Mouse (Mus musculus) kidney, postnatal 36 days (tissue): Measurements from ENCODE around the gene Psg17.
"Not testable (repeated sequence)": the region's sequence is repeated elsewhere in the genome, so short reads cannot be mapped to it uniquely, and the experiment has no call there.

Source experiments
- DNase-seq, 2 experiments: peaks; one replicate each; pipeline ENCODE4 v3.0.0; 2021 to 2022; ENCODE audit warnings: mixed read lengths in 2 of 2

The Psg17 gene

DNA sequence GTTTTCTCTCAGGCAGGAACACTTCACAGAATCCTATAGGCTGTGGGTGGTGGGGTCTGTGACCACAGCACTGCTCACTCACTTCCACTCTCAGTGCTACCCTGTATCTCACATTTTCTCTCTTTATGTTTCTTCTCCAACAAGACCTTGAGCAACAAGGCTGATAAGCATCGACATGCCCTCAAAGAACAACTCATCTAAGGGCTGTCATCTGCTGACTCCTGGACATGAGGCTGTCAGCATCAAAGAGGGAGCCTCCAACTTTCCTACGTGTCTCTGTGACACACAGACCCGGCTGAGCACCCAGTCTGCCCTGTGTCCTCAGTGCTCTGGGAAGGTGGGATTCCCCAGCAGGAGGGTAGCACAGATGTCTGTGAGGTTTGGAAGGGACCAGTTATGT, at the start of gene Psg17:
TSS of gene Psg17 (minus strand) at position 101 of the 400 bp plus-strand sequence.
- no peak for DNase-seq

DNA sequence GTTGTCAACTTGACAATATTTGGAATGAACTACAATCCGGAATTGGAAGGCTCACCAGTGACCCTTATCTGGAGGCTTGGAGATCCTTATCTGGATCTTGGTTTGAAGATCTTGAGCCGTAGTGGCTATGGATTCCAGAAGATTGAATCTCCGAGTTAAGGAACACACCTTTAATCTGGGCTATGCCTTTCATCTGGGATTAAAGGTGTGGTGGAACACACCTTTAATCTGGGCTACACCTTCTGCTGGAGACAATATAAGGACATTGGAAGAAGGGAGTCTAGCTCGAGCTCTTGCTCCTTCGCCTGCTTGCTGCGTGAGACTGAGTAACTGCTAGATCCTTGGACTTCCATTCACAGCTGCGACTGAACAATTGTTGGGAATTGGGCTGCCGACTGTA, 49.6 kb upstream of the Psg17 start, which contains the start of gene Pglyrp1:
TSS of gene Pglyrp1 (plus strand) at position 301 of the 400 bp plus-strand sequence.
- DNase-seq = not testable (repeated sequence)

DNA sequence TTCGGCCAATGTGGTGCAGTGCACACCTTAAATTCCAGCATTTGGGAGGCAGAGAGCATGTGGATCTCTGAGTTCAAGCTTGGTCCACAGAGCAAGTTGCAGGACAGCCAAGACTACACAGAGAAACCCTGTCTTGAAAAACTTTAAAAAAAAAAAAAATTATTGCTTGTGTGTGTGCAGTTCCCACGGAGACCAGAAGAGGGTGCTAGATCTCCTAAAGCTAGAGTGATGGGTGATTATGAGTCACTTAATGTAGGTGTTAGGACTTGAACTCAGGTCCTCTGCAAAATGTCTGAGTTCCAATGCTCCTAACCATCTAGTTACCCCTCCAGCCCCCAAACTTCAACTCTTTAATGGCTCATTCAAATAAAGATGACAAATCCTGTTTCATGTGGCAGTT, 47.1 kb upstream of the Psg17 start:
- DNase-seq = no peak

DNA sequence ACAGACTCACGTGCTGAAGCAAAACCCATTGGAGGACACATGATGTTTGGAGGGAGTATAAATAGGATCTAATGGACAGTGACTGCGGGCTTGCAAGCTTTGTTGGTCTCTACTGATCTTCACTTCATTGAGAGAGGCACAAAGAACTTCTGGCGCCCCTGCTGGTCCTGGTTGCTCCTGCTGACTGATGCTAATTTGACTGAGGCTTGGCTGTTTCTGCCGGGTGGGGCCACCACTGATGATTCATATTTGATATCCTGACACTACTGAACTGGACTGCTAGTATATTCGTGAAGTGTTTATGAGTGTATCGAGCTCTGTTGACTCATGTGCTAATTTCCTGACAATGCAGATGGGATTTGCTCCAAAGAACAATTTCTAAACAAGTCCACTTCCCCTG, 41.4 kb upstream of the Psg17 start:
- DNase-seq = no peak

DNA sequence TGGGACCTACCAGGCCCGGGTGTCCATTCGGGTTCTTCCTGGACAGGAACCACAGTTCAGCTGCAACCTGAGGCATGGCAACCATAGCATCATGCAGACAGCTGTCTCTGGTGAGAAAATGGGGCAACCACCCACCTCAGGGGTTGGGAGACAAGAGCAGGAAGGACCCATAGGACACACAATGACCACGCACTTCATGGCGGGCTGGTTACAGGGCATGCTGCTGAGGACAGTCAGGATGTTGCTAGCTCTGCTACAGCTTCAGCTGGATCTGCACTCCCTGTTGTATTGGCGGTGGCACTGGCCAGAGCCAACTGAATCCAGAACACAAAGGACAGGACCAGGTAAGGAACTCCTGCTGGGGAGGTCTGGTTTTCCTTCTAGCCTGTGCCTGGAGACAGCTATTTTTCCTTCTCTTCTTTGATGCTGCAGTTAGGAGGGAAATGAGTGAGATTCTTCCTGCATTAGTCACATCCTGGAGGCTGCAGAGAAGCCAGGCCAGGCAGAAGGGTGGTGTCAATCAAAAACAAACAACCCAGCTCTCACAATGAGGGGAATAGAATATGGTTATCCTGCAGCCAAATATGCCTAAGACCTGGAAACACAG, 37.0 kb upstream of the Psg17 start:
- peak in 1 of 2 experiments; percentile 37 for DNase-seq

DNA sequence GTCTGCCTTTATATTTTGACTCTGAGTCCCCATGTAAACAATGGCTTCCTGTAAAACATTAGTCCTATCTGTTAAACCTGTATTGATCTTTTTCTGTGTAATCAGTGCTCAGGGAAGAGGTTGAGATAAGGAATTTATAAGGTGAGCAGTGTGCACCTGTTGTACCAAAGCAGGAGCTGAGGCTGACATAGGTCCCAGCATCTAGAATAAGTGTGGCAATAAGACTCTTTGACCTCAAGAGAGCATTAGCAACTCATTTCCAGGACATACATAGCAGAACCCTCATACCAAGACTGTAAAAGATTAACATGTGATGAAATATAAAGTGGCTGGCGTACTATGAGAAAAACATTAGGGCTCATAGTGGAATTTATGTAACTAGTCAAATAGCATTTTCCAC, 27.0 kb upstream of the Psg17 start:
- DNase-seq = no peak

DNA sequence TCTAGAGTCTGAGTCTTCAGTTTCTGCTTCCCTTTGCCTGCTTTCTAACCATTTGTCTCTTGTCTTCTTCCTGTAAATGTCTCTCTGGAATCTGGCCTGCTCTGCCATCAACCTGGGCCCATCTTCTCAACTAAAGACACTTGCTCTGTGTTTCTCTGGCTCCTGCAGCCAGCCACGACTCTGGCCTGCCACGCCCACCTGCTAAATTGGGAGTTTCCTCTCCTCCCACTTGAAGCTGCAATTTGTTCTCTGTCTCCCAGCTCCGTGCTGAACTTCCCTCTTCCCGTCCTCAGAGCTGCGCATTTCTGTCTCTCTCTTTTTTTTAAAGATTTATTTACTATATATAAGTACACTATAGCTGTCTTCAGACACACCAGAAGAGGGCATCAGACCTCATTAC, 23.4 kb upstream of the Psg17 start:
- no peak for DNase-seq

DNA sequence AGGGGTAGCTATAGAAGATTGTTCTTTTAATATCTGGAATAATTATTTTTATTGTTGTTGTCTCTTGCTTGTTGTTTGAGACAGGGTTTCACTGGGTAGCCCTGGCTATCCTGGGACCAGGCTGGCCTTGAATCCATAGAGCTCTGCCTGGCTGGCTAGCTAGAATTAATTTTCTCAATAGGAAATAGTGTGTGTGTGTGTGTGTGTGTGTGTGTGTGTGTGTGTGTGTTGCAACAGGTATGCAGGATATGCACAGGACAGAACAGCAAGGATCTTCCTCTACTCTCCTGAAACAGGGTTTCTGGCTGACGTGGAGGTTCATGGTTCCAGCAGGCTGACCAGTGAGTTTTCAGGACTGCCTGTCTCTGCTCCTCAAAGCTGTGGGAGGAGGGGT, 19.8 kb upstream of the Psg17 start:
- no peak for DNase-seq

DNA sequence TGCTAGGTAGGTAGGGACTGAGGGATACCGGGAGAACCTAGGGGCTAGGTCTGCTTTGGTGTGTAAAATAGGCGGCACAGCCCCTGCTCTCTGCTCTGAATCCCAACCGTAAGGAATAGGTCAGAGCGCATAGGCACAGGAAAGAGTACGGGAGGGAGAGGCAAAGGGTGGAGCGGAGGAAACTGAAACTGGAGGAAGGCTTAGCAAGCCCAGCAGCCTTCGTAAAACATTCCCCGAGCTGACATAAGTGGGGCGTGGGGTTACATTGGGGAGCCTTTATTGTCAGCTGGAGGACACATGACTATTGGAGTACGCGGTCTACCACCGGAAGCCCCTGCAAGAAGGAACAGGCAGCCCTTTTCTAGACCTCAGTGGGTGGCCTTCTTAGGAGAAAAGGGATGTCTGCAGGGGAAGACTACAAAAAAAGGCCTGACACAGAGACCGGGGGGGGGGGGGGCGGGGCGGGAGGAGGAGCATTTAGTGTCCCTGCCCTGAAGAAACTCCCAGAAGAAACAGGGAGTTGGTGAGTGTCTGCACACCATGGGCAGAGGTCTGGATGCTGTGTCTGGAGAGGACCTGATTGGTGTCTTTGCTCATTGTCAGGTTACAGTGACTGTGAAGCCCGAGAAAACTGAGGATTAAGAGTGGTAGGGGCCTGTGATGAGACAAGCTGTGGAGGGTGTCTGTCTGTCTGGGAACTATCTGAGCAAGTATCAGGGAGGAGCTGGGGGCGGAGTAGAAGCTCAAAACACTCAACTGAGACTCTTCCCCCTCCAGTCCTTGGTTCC, 19.2 kb upstream of the Psg17 start:
- peak; percentile 55 to 66 for DNase-seq

DNA sequence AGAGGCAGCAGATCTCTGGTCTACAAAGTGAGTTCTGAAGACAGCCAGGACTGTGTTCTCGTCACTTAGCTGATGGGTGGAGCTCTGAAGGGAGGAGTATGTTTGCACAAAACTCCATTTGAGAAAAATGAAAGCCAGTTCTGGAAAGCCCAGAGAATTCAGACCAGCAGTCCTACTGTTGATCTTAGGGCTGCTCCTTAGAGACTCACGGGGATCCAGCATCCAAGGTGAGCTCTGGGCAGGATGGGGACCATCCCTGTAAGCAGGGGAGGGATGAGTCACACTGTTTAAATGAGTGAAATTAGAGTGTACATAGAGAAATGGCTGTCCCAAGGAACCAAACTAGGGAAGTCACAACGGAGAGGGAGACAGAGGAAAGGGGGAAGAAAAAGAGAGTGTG, 18.5 kb upstream of the Psg17 start, which contains the start of gene Mill2:
TSS of gene Mill2 (plus strand) at position 102 of the 400 bp plus-strand sequence.
- peak; percentile 20 to 21 for DNase-seq

DNA sequence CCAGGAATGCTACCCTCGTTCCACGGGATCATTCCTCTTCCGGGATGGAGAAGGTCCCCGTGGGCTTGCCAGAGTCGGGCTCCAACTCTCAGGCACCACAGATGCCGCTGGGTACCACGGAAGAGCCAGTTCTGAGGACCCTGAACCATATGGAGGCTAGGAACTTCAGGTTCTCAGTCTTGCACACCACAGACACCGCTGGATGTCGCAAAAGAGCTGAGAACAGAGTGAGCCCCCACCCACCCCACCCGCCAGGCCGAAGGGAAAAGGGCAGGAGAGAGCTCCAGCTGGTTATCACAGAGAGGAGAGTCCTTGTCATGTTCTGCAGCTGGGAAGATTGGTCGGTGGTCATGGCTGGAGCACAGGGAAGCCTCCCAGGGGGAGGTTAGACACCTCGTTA, 10.9 kb upstream of the Psg17 start:
- DNase-seq = peak in 1 of 2 experiments; percentile 32

DNA sequence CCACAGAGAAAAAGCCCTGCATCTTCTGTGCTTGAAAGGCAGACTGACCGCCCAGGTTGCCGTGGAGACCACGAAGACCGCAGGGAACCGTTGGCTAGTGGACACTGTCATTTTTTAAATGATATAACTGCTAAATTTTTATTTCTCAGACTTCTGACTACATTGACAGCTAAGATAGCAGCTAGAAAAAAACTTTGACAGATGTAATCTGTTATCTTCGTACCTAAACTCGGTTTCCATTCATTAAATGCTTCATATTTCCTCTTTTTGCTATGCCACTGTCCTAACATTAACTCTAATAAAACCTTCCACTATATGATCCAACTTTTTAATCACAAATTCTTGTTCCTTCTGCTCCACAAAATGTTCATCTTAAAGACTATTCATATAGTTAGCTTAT, 8.1 kb upstream of the Psg17 start:
- DNase-seq = no peak

DNA sequence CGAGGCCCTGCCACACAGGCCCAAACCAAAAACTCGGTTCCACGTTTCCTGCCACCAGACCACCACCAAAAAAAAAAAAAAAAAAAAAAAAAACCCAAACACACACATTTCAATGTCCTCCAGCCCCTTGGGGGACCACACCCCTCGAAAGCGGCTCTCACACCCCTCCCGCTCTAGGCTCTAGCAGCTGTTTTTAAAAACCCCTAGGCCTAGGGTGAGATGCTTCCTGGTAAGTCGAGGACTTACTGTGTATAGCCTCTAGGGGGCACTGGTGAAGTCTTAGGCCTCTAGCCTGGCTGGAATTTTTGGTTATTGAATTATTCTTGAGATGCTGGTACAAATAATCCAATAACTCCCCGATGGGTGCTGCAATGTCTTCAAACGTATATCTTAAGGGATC, 7.2 kb upstream of the Psg17 start:
- peak in 1 of 2 experiments; percentile 24 for DNase-seq

DNA sequence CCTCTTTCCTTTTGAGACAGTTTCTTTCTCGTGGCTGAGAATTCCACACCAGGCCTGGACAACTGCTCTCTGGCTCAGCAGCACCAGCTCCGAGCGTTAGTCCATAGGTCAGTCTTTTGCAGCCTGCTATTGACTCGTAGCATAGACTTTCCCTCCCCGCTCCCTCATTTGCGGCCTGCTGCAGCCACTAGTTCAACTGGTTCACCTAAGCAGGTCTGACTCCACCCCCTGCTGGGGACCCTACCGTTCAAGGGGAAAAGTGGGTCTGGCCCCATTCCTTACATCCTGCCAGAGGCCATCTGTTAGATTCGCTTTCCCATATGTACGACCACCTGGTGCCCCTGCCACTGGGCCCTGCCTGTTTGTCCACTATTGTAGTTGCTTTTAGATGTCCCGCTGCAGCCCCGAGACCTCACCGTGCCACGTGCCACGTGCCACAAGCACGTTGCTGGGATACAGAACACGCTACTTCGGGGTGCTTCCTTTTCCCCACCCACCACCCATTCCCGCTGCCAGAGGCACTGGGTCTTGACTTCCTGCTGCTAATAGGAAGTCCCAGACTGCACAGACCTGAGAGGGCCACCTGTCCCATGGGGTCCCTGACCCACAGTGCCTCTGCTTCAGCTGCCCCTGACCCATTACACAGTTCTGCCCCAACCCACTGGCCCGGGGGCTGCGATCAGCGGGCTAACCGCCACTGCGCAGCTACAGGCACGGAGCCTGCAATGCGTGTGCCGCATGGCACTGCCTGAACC, 6.6 kb upstream of the Psg17 start:
- no peak for DNase-seq

DNA sequence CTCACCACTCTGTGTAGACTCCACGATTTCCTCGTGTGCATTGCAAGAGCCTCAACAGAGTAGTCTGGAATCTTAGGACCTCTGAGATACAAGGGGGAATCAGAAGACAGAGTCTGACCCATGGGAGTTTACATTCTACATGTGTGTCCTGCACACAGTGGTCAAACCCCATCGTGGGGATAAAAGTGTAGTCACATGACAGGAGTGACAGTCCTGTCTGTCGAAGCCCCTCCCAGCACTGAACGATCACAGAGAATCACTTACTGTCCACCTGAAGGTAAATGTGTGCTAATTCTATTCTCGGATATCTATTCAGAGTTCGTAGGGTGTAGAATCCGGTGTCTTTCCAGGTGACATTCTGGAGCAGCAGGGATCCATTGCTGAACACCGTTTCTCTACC, 3.1 kb downstream of the Psg17 start:
- no peak for DNase-seq

DNA sequence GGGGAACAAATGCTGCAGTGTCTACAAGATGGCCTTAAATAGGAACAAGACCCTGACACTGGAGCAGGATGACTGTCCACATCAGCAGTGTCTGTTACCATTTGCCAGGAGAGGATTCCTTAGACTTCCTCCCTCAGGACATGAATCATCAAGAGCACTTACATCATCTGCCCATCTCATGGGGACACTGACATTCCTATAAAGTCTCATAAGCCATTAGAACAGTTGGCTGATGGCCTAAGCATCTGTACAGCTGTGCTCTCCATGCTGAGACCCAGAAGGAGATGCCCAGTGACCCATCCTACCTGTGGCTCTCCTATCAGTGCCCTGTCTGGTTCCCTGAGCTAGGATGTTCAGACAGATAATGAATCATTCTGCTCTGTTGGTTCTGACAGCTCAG, 17.9 kb downstream of the Psg17 start:
- no peak for DNase-seq

DNA sequence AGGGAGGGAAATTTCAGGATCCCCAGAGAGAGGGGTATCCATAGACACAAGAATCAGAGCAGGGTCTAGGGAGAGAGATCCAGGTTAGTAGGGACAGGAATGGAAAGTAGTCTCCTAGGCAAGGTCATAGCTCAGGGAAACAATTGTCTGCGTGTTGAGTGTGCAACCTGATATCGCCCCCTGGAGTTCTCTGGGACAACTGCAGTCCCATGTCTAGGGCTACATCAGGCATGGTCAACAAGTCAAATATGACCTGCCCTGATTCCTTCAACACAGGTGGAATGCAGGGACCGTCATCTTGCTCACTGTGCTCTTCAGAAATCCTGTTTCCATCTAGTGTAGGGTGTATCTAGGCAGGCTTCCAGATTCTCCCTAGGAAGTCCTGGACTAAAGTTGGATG, 22.3 kb downstream of the Psg17 start:
- DNase-seq = no peak

DNA sequence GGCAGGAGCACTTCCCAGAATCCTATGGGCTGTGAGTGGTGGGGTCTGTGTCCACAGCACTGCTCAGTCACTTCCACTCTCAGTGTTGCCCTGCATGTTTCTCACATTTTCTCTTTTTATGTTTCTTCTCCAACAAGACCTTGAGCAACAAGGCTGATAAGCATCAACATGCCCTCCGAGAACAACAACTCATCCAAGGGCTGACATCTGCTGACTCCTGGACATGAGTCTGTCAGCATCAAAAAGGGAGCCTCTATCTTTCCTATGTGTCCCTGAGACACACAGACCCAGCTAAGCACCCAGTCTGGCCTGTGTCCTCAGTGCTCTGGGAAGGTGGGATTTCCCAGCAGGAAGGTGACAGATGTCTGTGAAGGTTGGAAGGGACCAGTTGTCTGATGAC, 23.0 kb downstream of the Psg17 start, which contains the start of gene Psg19:
TSS of gene Psg19 (minus strand) at position 101 of the 400 bp plus-strand sequence.
- no peak for DNase-seq

DNA sequence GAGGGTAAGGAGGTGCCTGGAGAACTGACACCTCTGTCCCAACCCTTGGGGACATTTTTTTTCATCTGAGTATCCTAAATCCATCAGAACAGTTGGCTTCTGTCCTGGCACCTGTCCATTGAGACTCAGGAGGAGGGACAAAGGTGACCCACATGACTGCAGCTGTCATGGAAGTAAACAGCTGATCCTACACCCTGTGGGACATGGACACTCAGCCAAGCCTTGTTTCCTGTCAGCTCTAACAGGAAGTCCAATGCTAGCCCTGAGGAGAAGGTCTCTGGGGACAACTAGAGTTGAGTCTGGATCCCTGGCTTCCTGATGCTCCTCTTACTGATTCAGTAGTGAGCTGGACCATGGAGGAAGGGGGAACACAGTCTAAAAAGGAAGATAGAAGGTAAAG, 30.7 kb downstream of the Psg17 start:
- DNase-seq = not testable (repeated sequence)

DNA sequence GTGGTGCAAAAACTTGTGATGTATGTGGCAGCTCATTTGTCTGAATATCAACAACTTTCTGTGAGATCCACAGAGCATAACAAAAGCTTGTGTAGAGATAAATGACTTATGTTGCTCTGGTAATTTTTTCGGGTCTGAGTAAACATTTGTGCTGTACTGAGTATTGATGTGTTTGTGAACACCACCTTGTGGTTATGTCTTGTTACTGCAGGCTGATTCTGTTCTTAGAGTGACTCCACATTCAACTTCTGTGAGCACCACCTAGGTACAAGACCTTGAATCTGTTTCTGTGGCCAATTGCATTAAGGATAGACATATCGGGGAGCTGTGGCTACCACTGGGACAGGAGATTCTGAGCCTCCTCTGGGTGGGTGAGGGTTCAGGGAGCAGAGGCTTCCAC, 40.1 kb downstream of the Psg17 start:
- DNase-seq = peak in 1 of 2 experiments; percentile 1

DNA sequence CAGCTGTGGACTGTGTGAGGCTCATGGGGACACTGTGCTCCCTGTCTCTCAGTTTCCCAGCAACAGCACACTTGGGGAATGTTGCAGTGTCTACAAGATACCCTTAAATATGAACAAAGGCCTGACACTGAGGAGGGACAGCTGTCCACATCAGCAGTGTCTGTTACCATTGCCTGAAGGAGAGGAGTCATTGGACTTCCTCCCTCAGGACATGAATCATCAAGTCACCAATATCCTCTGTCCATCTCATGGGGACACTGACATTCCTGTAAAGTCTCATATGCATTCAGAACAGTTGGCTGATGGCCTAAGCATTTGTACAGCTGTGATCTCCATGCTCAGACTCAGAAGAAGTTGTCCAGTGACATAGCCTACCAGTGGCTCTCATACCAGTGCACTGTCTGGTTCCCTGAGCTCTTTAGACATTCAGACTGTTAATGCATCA, 42.0 kb downstream of the Psg17 start:
- DNase-seq = no peak
